Mouse (Mus musculus) limb, embryonic 15.5 days (tissue): ENCODE results near the gene Opcml. TPM values are rescaled to one million over a fixed set of nuclear protein-coding genes. Genes with fewer than 3 reads are reported as not detected.

ENCODE experiments used
- ATAC-seq: fragments of 200-750 bp; cut with Nextera tagmentation; 2 replicates; pipeline ENCODE4 v1.8.0; 2017; ENCODE audit warnings: low read depth, moderate TSS enrichment; ENCODE audit not compliant: insufficient number of reproducible peaks, low FRiP score, low TSS enrichment
- H3K27ac ChIP-seq: fragments of 300-500 bp; sonication (generic); 2 replicates; pipeline ENCODE4 v1.5.1; 2015; ENCODE audit warnings: moderate library complexity, mild to moderate bottlenecking, inconsistent platforms
- H3K27me3 ChIP-seq: fragments of 300-500 bp; sonication (generic); 2 replicates; pipeline ENCODE4 v1.6.1; 2015; ENCODE audit warnings: inconsistent platforms
- H3K36me3 ChIP-seq: fragments of 300-500 bp; sonication (generic); 2 replicates; pipeline ENCODE4 v1.6.1; 2015; ENCODE audit warnings: inconsistent platforms
- H3K4me1 ChIP-seq: fragments of 300-500 bp; sonication (generic); 2 replicates; pipeline ENCODE4 v1.6.1; 2015; ENCODE audit warnings: inconsistent platforms
- H3K4me2 ChIP-seq: fragments of 300-500 bp; sonication (generic); 2 replicates; pipeline ENCODE4 v1.6.1; 2015; ENCODE audit warnings: mild to moderate bottlenecking, inconsistent platforms
- H3K4me3 ChIP-seq: fragments of 300-500 bp; sonication (generic); 2 replicates; pipeline ENCODE4 v1.5.1; 2015; ENCODE audit warnings: mild to moderate bottlenecking, inconsistent platforms
- H3K9ac ChIP-seq: fragments of 300-500 bp; sonication (generic); 2 replicates; pipeline ENCODE4 v1.6.1; 2015; ENCODE audit warnings: inconsistent platforms
- H3K9me3 ChIP-seq: fragments of 300-500 bp; sonication (generic); 2 replicates; pipeline ENCODE4 v1.6.1; 2016; ENCODE audit warnings: inconsistent platforms
- WGBS: fragments of 180-500 bp; shearing (Covaris S2); methylation state at CpG from one replicate; pipeline ENCODE4 v1.1.7; 2015; 5-methylcytosine and 5-hydroxymethylcytosine counted together
- polyA plus RNA-seq: library from polyadenylated mRNA; unstranded; fragments of >200 nt; fragmentation: Nextera tagmentation; extraction: Ambion mirVana; gene quantifications from 2 replicates; pipeline ENCODE4 v1.2.1, GENCODE M21; 2015

Opcml gene
- polyA plus RNA-seq, 1 experiment from 2014 or later, result 4.9 TPM

DNA sequence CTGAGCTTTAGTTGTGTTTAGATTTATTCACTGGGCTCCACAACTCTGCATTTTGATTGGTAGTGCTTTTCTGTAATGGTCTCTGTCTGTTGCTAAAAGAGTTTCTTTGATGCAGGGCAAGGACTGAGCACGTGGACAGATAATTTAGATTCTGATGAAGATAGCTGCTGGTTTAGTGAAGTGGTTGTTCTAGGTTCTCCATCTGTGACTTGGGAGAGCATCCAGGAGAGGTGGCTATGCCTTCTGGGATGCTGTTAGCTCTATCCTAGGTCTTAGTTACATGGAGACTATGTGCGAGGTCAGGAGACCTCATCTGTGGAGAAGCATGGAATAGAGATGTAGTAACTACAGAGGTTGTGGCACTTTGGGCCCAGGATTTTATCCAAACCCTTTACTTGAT lies 472.3 kb downstream of the Opcml start:
- WGBS, result 68% methylated on average over 2 of the region's 2 CpGs
- no peaks in the 10 kb centered on the region for H3K4me1 ChIP-seq
- H3K9me3 ChIP-seq, result no peaks in the 10 kb centered on the region
- no peak overlapping the region for H3K4me3 ChIP-seq
- H3K9ac ChIP-seq, result no peak overlapping the region
- no peak overlapping the region for H3K4me2 ChIP-seq
- H3K27ac ChIP-seq, result no peak overlapping the region
- H3K36me3 ChIP-seq, result no peaks in the 10 kb centered on the region
- H3K27me3 ChIP-seq, result no peaks in the 10 kb centered on the region
- no peak for ATAC-seq

DNA sequence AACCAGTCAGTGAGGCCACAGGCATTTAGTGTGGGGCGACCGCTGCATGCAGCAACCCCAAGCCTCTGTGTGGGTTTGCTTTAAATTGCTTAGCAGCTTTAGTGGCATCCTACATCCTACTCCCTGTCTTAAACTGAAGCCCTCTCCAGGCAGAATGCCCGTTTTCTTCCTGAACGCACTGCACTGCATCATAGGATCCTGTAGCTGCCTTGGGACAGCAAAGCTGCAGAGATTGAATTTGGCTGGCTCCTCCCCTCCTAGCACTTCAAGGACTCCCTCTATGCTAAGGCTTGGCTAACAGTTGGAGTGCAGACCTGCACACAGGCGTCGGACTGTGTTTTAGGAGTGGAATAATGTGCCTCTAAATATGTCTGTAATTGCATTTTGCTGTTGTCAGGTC lies 474.2 kb downstream of the Opcml start:
- Histone ChIP-seq H3K9me3 (no peaks in the 10 kb centered on the region), H3K4me3 (no peak overlapping the region), H3K4me2 (no peak overlapping the region), H3K27me3 (no peaks in the 10 kb centered on the region), H3K4me1 (no peaks in the 10 kb centered on the region), H3K9ac (no peak overlapping the region), H3K36me3 (no peaks in the 10 kb centered on the region), H3K27ac (no peak overlapping the region)
- 58% methylated on average over 6 of the region's 6 CpGs for WGBS
- ATAC-seq, result no peak

DNA sequence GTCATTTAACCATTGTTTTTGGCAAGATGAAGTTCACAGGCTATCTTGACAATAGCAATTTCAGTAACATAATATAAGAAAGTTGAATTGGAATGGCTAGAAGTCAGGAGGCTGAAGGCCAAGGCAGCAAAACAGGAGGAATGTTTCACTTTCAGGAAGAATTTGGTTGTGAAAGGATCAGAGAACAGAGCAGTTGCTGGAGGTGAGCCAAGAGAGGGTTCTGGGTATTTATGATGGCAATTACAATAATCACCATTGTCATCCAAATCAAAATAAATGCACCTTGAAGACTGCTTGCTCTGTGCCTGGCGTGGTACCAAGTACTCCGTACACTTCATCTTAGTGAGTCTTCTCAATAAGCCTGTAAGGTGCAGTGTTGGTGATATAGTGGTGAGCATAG lies 483.2 kb downstream of the Opcml start:
- no peaks in the 10 kb centered on the region for H3K9me3 ChIP-seq
- ATAC-seq, result no peak
- no peak overlapping the region for H3K4me3 ChIP-seq
- WGBS, result 64% methylated on average over 2 of the region's 2 CpGs
- no peaks in the 10 kb centered on the region for H3K4me1 ChIP-seq
- H3K27me3 ChIP-seq, result no peaks in the 10 kb centered on the region
- no peak overlapping the region for H3K4me2 ChIP-seq
- no peak overlapping the region for H3K27ac ChIP-seq
- H3K9ac ChIP-seq, result no peak overlapping the region
- H3K36me3 ChIP-seq, result no peaks in the 10 kb centered on the region

DNA sequence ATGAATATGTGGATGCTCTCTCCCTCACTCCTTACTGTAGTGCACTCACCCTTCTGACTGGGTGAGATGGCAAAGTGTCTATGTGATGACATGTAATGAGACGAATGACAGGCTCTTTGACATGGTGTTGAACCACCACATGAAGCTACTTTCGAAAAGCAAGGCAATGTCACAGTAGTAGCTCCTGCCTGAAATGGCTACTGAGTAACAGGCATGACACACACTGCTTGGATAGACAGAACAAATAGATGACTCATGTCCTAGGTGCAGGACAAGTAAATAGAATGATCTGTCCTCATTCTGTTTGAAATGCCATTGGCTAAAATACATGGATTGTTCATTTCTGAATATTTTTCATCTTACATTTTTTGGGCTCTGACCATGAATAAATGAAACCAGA lies 488.0 kb downstream of the Opcml start:
- Histone ChIP-seq H3K27me3 (0 out of 2 replicates have a peak, but pooled peaks cover 3% of the 10 kb centered on the region), H3K9ac (no peak overlapping the region), H3K4me2 (no peak overlapping the region), H3K9me3 (no peaks in the 10 kb centered on the region), H3K4me3 (no peak overlapping the region), H3K4me1 (no peaks in the 10 kb centered on the region), H3K36me3 (no peaks in the 10 kb centered on the region), H3K27ac (no peak overlapping the region)
- 92% methylated on average over 2 of the region's 2 CpGs for WGBS
- no peak for ATAC-seq

DNA sequence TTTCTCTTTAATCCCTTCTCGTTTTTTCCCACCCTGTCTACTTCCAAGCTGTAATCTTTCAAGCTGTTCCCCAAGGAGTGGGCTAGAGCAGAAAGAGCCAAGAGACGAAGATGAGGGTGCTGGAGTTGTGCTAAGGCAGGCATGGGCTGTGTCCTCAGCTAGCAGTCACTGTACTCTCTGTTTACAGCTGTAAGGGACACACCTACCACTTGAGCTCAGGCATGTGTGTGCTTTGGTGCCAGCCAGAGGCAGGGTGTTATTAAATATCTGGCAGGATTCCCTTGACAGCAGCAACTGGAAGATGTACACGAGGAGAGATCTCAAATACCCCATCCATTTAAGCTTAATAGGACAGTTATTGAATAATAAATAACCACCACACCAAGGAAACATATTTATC lies 490.4 kb downstream of the Opcml start:
- 37% methylated on average over 3 of the region's 3 CpGs for WGBS
- Histone ChIP-seq H3K27me3 (0 out of 2 replicates have a peak, but pooled peaks cover 3% of the 10 kb centered on the region), H3K4me2 (no peak overlapping the region), H3K27ac (no peak overlapping the region), H3K36me3 (no peaks in the 10 kb centered on the region), H3K9ac (no peak overlapping the region), H3K4me3 (no peak overlapping the region), H3K9me3 (no peaks in the 10 kb centered on the region), H3K4me1 (no peaks in the 10 kb centered on the region)
- ATAC-seq, result no peak

DNA sequence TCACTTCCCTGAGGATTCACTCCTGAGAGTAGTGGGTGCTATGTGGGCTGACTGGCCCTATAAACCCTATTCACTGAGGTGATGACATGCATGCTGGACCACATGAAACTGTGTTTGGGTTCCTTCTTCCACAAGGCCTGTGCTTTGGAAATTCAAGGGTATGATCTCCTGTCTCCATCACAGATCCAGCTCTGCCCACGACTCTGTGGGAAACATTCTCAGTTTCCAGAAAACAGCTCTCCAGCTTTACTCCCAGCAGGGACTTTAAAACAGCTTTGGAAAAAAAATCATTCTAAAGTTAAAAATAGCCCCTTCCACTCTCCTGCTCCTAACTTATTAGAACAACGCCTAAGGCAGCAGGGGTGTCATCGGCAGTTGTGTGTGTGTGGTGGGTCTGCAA lies 491.0 kb downstream of the Opcml start:
- H3K9me3 ChIP-seq, result no peaks in the 10 kb centered on the region
- H3K27ac ChIP-seq, result no peak overlapping the region
- no peak for ATAC-seq
- 35% methylated on average over 3 of the region's 3 CpGs for WGBS
- no peak overlapping the region for H3K4me3 ChIP-seq
- H3K4me2 ChIP-seq, result no peak overlapping the region
- no peak overlapping the region for H3K9ac ChIP-seq
- H3K36me3 ChIP-seq, result no peaks in the 10 kb centered on the region
- H3K4me1 ChIP-seq, result no peaks in the 10 kb centered on the region
- 0 out of 2 replicates have a peak, but pooled peaks cover 3% of the 10 kb centered on the region for H3K27me3 ChIP-seq

DNA sequence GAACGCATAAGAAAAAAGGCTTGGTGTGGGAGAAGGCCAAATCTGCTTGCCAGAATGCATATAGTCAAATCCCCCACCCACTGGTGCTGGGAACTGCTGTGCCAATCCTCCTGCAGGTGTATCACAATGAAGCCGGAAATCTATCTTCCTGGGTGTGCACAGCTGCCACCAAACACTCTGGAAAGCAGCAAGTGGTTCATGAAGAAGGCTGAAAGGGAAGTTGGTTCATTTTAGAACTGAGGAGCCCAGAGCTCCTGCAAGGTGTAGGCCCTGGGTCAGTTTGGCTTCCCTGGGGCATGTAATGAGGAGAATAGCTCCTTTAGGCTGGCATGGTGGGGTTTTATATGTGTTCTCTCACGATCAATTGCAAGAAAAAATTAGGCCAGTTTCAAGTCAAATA lies 494.4 kb downstream of the Opcml start:
- no peak for ATAC-seq
- Histone ChIP-seq H3K27ac (no peak overlapping the region), H3K27me3 (0 out of 2 replicates have a peak, but pooled peaks cover 3% of the 10 kb centered on the region), H3K4me2 (no peak overlapping the region), H3K36me3 (no peaks in the 10 kb centered on the region), H3K4me1 (no peaks in the 10 kb centered on the region), H3K4me3 (no peak overlapping the region), H3K9ac (no peak overlapping the region), H3K9me3 (no peaks in the 10 kb centered on the region)
- WGBS, result 86% methylated on average over 3 of the region's 3 CpGs

DNA sequence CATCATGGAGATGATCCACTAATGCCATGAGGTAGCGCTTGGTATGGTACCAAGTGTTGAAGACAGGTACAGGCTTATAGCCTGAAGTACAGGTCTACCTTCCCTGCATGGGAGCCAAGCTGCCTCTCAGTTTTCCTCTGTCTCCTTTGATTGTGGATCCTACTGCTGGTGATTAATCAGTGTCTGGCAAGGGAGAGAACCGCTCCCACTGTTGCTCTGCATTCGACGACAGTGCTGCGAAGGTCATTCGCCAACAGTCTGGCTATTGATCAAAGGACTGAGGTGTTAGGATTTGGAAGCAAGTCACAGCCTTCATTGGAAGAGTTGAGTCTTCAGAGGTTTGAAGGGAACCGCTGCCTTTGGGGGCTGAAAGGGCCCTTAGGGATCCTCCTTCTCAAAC lies 495.8 kb downstream of the Opcml start:
- ATAC-seq, result no peak
- Histone ChIP-seq H3K9ac (no peak overlapping the region), H3K4me1 (no peaks in the 10 kb centered on the region), H3K4me3 (no peak overlapping the region), H3K4me2 (no peak overlapping the region), H3K9me3 (no peaks in the 10 kb centered on the region), H3K27me3 (0 out of 2 replicates have a peak, but pooled peaks cover 3% of the 10 kb centered on the region), H3K27ac (no peak overlapping the region), H3K36me3 (no peaks in the 10 kb centered on the region)
- whole genome bisulfite sequencing, result 59% methylated on average over 7 of the region's 7 CpGs

DNA sequence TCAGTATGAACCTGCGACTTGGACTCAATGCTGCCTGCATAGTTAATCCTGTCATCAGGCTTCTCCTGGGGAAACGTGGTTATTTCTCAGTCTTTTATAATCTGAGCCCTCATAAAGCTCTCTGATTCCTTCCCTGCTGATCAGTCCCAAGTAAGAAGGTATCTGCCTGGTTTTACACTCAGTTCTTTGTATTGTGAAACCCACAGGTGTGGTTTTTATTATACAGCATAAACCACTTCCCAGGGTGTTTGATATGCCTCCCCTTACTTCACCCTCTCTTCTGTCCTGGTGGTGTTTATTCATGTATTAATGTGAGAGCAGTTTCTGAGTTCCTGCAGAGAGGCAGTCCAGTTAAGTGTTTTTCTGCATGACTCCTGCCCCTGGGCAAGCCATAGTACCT lies 496.9 kb downstream of the Opcml start:
- H3K4me3 ChIP-seq, result no peak overlapping the region
- no peaks in the 10 kb centered on the region for H3K9me3 ChIP-seq
- H3K4me2 ChIP-seq, result no peak overlapping the region
- H3K27me3 ChIP-seq, result 0 out of 2 replicates have a peak, but pooled peaks cover 3% of the 10 kb centered on the region
- ATAC-seq, result no peak
- H3K36me3 ChIP-seq, result no peaks in the 10 kb centered on the region
- no peaks in the 10 kb centered on the region for H3K4me1 ChIP-seq
- WGBS, result 31% methylated on average over 2 of the region's 2 CpGs
- no peak overlapping the region for H3K9ac ChIP-seq
- H3K27ac ChIP-seq, result no peak overlapping the region

DNA sequence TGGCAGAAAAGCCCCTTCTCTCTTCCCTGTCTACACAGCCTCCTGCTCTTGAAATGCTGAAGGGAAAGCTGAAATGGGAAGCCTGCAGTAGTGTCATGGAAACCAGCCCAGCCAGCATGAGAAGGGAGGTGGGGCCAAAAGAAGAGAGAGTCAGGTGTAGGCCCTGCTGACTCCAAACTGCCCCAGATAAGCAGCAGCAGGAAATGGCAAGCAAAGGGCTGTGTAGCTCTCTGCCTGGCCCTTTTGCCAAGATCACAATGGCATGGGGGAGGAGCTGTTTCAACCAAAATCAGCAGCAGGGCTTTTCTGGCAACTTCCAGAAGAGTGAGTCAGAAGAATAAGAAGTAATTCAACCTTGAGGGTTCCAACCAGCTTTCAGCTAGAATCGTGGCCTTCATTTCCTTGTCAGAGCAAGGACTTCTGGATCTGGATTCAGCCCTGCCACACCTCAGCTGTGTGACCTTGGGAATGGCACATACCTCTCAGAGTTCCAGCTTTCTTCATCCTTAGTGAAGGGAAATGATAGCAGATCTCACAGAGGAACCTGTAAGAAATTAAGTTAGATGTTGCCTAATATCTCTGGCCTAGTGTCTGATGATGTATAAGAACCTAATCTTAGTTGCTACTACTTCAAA lies 499.2 kb downstream of the Opcml start:
- no peak overlapping the region for H3K27ac ChIP-seq
- H3K36me3 ChIP-seq, result no peaks in the 10 kb centered on the region
- no peak overlapping the region for H3K9ac ChIP-seq
- 59% methylated on average over 1 of the region's 1 CpGs for WGBS
- H3K27me3 ChIP-seq, result no peaks in the 10 kb centered on the region
- H3K9me3 ChIP-seq, result no peaks in the 10 kb centered on the region
- H3K4me2 ChIP-seq, result no peak overlapping the region
- H3K4me1 ChIP-seq, result no peaks in the 10 kb centered on the region
- no peak for ATAC-seq
- no peak overlapping the region for H3K4me3 ChIP-seq

DNA sequence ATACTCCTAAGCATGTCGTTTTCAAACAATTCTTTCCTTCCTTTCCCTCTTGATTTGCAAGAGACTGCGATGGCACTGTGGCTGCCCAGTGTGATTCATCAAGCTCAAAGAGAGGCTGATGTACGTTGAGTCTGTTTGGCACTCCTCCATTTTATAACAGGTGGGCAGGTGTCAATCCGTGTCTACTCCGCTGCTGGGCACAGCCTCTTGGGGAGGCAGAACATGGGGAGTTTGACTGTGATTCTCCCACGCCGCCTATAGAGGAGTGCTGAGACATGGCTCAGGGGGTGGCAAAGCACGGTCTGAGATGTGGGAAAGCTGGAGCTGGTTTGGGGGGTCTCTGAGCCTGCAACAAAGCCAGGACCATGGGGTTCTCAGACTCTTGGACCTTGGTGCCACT lies 513.1 kb downstream of the Opcml start:
- Histone ChIP-seq H3K27ac (no peak overlapping the region), H3K4me3 (no peak overlapping the region), H3K9me3 (no peaks in the 10 kb centered on the region), H3K36me3 (no peaks in the 10 kb centered on the region), H3K4me1 (no peaks in the 10 kb centered on the region), H3K9ac (no peak overlapping the region), H3K4me2 (no peak overlapping the region), H3K27me3 (no peaks in the 10 kb centered on the region)
- 75% methylated on average over 8 of the region's 8 CpGs for WGBS
- ATAC-seq, result no peak

DNA sequence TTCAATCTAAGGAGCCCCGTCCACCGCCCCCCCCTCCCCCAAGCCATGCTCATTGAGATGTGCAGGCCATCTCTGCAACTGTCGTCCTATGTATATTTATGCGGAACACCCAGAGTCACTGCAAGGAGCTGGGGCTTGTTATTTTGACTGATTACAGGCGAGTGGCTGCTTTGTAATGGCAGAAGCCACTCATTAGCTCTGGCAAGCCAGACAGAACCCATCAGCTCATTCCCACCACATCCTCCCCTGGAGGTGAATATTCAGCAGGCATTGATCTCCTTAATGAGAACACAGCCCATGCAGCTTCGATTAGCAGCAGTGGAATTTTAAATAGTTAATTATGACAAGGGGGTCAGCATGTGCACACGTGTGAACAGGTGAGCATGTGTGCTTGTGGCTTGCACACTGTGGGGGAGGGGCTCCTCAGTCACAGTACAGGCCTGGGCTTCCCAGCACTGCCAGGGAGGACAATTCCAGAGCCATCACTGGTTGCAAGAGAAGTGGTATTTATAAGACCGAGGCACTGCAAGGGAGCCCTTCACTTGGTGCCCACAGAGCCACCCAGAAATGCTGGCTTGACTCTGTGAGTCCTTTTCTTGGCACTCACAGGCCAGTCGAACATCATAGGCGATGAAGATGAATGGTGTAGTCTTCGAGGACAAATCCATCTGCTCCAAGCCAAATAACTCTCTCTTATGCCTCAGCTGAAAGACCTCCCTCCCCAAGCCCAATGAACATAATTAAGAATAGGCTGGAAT lies 516.0 kb downstream of the Opcml start:
- H3K9ac ChIP-seq, result no peak overlapping the region
- H3K27ac ChIP-seq, result no peak overlapping the region
- no peak overlapping the region for H3K4me2 ChIP-seq
- H3K9me3 ChIP-seq, result no peaks in the 10 kb centered on the region
- no peak for ATAC-seq
- H3K4me1 ChIP-seq, result no peaks in the 10 kb centered on the region
- no peak overlapping the region for H3K4me3 ChIP-seq
- no peaks in the 10 kb centered on the region for H3K36me3 ChIP-seq
- no peaks in the 10 kb centered on the region for H3K27me3 ChIP-seq
- 48% methylated on average over 11 of the region's 11 CpGs for WGBS
